Mouse (Mus musculus) right cerebral cortex, postnatal 25 days (tissue): Measurements from ENCODE around the gene Palld.

Source experiments
- DNase-seq: peaks from one replicate; pipeline ENCODE4 v3.0.0; 2022

Gene Palld

GRCm38 (mm10) chr8:61681217-61681616, 221.3 kb downstream of the Palld start:
- no peak for DNase-seq

DNA sequence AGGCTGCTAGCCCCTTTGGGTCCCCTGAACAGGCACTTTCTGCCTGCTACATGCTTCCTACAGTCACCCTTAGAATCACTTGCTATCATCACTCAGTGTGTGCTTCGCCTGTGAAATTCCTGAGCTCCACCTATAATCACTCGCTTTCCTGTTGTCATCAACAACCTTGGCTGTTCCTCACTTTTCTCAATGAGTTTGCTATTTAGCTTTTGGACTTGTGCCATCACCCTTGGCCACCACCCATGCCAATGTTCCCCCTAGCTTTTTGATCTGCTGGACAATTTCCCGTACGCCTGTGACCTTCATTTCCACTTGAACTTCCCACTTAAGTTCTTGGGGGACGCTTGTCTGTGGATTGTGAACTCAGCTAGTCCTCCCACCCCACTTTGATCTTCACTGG, 225.3 kb downstream of the Palld start:
- DNase-seq, result no peak

DNA sequence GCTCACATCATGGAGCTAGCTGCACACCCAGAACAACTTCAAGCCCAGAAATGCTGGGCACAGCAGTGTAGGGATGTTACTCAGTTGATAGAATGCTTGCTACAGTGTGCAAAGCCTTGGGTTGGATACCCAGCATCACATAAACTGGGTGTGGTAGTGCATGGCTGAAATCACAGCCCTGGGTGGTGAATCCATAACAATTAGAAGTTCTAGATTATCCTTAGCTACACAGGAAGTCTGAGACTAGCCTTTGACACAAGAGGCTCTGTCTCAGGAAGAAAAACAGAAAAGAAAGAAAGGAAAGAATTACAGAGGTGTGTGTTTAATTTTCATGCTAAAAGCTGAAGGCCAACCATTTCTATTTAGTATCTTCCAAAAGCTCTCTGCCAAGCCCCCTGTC, 231.3 kb downstream of the Palld start:
- DNase-seq, result no peak

- no peak for DNase-seq
Measured at GRCm38 (mm10) chr8:61670376-61670775, 232.1 kb downstream of the Palld start.

DNA sequence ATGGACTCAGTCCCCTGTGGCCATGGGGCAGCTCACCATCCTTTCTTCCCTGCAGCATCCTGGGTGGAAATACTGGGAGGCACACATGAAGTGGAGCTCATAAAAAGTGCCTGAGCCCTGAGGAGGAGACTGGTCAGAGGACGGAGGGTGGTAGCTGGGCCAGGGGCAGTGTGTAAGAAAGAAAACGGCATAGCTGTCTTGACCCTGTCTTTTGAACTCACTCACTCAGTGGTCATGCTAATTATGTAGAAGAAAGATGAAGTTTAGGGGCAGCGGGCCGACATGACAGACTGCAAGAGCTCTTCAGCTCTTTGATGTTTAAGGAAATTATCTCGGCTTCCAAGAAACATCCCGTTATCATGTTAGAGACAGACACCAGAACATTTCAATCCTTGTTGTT, 235.6 kb downstream of the Palld start:
- no peak for DNase-seq

GRCm38 (mm10) chr8:61665021-61665420, 237.5 kb downstream of the Palld start:
- no peak for DNase-seq

DNA sequence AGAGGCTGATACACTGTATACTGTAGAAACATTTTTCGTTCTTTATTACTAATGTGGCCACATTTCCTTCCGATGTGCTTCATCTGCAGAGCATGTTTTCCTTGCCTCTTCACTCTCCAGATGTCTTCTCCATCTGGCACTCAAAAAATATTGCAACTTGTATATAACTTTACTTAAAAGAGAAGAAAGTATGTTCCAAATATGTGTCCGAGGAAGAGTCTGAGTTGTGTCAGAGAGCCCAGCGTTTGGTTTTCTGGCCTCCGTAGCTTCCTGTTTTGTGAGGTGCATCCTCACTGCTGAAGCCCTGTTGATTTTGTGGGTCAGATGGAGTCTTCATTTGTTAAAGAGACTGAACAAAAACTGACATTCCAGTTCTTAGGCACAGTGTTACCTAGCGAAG, 238.3 kb downstream of the Palld start:
- DNase-seq, result no peak

GRCm38 (mm10) chr8:61662829-61663228, 239.7 kb downstream of the Palld start:
- DNase-seq, result no peak

- no peak for DNase-seq
Measured at GRCm38 (mm10) chr8:61661611-61662010, 240.9 kb downstream of the Palld start.

GRCm38 (mm10) chr8:61660961-61661360, 241.5 kb downstream of the Palld start:
- DNase-seq, result no peak

DNA sequence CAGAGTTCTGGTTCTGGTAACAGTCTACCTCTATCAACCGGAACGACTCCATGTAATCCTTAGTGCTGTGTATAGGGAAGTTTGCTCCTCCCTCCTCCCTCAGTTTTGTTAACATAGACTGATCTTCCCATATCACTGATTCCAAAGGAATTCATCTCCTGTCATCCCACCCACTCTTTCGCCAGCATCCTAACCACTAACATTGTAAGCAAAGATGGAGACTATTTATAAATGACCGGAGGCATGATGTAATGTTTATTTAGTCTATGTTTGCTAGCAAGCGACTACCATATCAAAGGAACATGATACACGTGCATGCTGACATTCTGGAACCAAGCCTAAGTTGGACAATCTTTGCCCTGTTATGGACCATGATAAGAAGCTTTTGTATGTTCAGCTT, 250.5 kb downstream of the Palld start:
- DNase-seq, result no peak

DNA sequence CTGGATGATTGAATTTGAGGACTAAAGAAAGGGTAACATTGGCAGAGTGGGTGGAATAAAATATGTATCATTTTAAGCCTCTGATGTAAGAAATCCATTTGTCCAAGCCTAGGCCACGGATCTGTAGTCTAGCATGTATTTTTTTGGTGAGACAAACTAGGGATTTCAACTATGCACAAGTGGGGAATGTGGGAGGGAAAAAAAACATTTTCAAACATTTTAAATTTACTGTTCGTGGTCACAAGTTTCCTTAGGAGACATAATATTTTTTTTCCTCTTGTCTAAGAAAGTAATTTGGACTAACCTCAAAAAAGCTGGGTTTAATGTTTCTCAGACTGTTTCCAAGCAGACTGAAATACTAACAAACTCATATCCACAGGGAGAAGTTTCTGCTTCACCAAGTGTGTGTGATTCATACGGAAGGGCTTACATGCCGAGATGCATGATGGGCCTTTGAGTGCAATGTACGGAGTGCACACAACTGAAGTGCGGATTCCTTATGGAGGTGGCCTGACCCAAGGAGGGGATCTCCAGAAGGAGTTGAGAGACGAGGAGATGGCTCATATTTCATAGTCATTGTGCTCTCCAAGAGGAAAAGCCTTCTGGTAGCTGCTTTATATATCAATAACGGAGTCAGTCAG, 256.2 kb downstream of the Palld start:
- no peak for DNase-seq

- no peak for DNase-seq
Measured at GRCm38 (mm10) chr8:61645642-61646041, 256.8 kb downstream of the Palld start.

GRCm38 (mm10) chr8:61643215-61643614, 259.3 kb downstream of the Palld start:
- DNase-seq, result no peak

GRCm38 (mm10) chr8:61642358-61642847, 260.1 kb downstream of the Palld start:
- DNase-seq, result no peak

GRCm38 (mm10) chr8:61639596-61639995, 262.9 kb downstream of the Palld start:
- DNase-seq, result no peak

DNA sequence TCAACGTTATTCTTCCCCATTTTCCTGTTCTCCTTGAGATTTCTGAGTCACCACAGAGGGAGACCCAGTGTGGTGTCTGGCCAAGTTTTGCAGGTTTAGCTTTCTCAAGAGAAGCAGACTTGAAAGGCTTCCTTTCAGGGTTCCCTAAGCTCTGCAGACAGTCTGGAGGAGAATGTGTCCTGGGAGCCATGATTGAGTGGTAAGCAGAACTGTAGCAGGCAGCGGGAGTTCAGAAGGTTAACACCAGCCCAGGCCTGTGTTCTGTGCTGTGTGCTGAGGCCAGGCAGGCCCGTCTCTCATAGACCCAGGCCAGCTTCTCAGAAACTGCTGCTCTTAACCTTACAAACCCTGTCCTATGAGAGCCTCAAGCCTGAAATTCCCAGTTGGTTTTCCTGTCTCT, 263.5 kb downstream of the Palld start:
- DNase-seq, result no peak

GRCm38 (mm10) chr8:61637736-61638135, 264.8 kb downstream of the Palld start:
- DNase-seq, result no peak

DNA sequence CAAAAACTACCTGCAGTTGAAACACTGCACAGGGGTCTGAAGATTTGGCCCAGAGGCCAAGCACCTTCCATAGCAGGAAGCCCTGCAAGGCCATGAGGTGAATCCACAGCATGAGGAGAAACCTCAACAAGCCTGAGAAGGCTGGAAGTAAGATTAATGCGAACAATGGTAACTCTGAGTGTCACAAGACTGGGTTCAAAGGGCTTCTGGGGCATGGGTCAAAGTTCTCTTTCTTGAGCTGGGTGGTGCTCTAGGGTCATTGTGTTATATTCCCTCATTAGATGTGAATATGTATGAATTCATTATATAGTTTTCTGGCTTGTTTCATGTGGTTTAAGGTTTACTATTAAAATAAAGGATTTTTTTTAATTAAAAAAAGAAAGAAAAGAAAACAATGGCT, 267.7 kb downstream of the Palld start:
- no peak for DNase-seq

DNA sequence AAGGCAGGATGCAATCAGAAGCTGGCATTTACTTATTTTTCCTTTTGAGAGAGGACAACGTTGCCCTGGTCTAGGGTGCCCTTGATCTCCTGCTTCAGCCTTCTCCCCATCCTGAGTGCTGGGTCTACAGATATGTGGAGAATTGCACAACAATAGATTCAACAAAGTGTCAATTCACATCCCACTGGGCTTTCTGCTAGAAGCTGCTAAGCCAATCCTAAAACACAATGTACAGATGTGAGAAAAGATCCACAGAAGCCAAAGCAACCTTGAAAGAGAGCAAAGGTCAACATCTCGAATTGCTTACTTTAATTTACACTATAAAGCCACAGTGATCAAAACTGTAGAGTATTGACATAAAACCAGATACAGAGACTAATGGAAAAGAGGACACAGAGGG, 270.2 kb downstream of the Palld start:
- DNase-seq, result no peak

DNA sequence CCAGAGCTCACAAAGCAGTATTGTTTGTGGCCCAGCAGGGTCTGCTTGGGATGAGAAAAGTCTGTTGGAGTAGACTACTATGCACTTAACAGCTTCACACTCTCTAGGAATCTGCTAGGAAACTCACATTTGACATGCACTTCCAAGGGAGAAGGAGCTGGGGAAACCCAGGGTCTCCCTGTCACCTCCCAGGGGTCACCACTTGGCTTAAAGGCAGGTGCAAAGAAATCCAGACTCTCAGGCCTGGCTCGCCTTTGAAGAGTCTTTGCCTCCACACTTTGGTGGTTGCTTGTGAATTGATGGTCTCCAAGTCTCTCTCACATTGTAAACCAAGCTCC, 272.9 kb downstream of the Palld start:
- no peak for DNase-seq

DNA sequence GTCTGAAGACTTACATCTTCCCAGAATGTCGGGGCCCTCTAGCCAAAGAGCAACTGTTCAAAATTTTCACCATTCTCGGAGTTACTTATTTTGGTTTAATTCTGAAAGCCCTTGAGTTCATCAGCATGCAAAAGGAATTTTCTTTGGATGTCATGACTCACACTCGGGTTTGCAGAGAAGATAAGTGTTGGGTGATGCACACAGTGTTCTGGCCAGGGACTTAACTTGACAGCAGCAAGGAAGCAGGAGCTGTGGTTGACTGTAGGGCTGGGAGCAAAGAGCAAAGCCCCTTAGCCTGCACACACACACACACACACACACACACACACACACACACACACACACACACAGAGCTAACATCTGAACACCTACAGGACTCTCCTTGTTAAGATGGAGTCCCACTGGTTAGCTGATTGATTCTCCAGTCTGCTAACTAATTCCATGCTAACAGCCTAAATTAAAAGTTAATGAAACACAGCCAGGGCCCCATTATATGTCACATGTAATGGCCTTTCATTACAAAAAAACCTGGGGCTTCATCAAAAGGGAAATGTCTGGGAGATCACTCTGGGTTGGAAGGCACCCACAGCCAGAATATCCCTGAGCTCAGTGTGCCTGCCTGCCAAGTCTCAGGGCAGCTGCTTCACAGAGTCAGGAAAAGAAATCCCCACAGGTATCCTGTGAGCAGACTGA, 273.4 kb downstream of the Palld start:
- no peak for DNase-seq

GRCm38 (mm10) chr8:61626246-61626952, 276.1 kb downstream of the Palld start:
- DNase-seq, result no peak

GRCm38 (mm10) chr8:61625656-61626210, 276.8 kb downstream of the Palld start:
- no peak for DNase-seq
